ENCODE assay signal across 25 mouse cellular contexts in genomic region chrX:83686547-83686946, GRCm38 (mm10).
A peak's percentile ranks its signal among the peaks of the same experiment; 100 is the strongest.
DNase-seq lines count a peak whose midpoint lies in the region; ATAC-seq and TF ChIP-seq lines count a peak whose summit lies in the region.
"Had no signal": no experiment of that assay in that cellular context is flagged by ENCODE, and none has a peak within 500 bp of the region (broad histone marks: within the 10 kb centered on the region; RNA-seq: fewer than 3 reads in every experiment).

No protein-coding gene starts in this region.

- no peak for ATAC-seq in hindbrain, postnatal 0 days
- ATAC-seq: activated CD4-positive, CD25-positive, alpha-beta regulatory T cell, adult 4 months; forebrain, embryonic 14.5 days; Patski had no signal

- no peaks in the 10 kb centered on the region for H3K27me3 ChIP-seq in hindbrain, postnatal 0 days (ENCODE audit: insufficient read depth, low read length)
- H3K27me3 ChIP-seq: CH12.LX; embryonic facial prominence, embryonic 15.5 days; heart, embryonic 15.5 days had no signal

- no peak for TF ChIP-seq CTCF in hindbrain, postnatal 0 days (IDR thresholded peaks at IDR 0.05; ENCODE audit: low read depth)

- no peak overlapping the region for H3K4me3 ChIP-seq in hindbrain, postnatal 0 days (ENCODE audit: low read length)
- H3K4me3 ChIP-seq: embryonic facial prominence, embryonic 15.5 days; erythroblast, embryonic 14.5 days; forebrain, embryonic 10.5 days; heart, adult 2 months; heart, embryonic 15.5 days; hindbrain, embryonic 10.5 days had no signal

- no peaks in the 10 kb centered on the region for H3K36me3 ChIP-seq in hindbrain, postnatal 0 days (ENCODE audit: insufficient read depth, low read length)
- H3K36me3 ChIP-seq: embryonic facial prominence, embryonic 15.5 days; forebrain, embryonic 10.5 days; heart, embryonic 15.5 days; hindbrain, embryonic 10.5 days had no signal

- intact Hi-C loops in left cerebral cortex, postnatal 4 days (cut with DNase I), result no loop called here
- intact Hi-C loops in left cerebral cortex, postnatal 36 days (cut with DNase I), result no loop called here

- DNase-seq in left cerebral cortex, adult 11 months (ENCODE audit: low spot score), result peak; percentile 18
- no peak for DNase-seq in left cerebral cortex, postnatal 4 days
- DNase-seq in brain, adult 2 months (ENCODE audit: low read depth, low spot score), result peak; percentile 80
- DNase-seq in frontal cortex, postnatal 36 days (ENCODE audit: low spot score in 2 of 2), result peak; percentile 4 to 45
- DNase-seq in left cerebral cortex, postnatal 36 days (ENCODE audit: low spot score in 2 of 2), result peak; percentile 5 to 9
- no peak for DNase-seq in heart, adult 18-20 months
- no peak for DNase-seq in hindbrain, postnatal 0 days (ENCODE audit: low spot score)
- DNase-seq: adrenal gland, adult 2 months; adrenal gland, postnatal 36 days; cerebellum, adult 11 months; cerebellum, adult 8-10 months; cerebellum, postnatal 14 days; embryo, embryonic 11 days; heart, adult 2 months had no signal

- no peak overlapping the region for H3K9ac ChIP-seq in hindbrain, postnatal 0 days (replicated peaks; ENCODE audit: low read length)
- H3K9ac ChIP-seq: embryonic facial prominence, embryonic 15.5 days; heart, embryonic 15.5 days; hindbrain, embryonic 14.5 days had no signal

- H3K27ac ChIP-seq in hindbrain, postnatal 0 days, result no peak overlapping the region
- H3K27ac ChIP-seq: embryonic facial prominence, embryonic 15.5 days; forebrain, embryonic 10.5 days; heart, adult 2 months; heart, embryonic 15.5 days; hindbrain, embryonic 10.5 days; hindbrain, embryonic 14.5 days had no signal

- no peaks in the 10 kb centered on the region for H3K9me3 ChIP-seq in hindbrain, postnatal 0 days (ENCODE audit: low read length)
- H3K9me3 ChIP-seq: embryonic facial prominence, embryonic 15.5 days; forebrain, embryonic 10.5 days; heart, embryonic 15.5 days; hindbrain, embryonic 10.5 days had no signal

- H3K4me2 ChIP-seq in hindbrain, postnatal 0 days (ENCODE audit: low read depth, low read length), result no peak overlapping the region
- H3K4me2 ChIP-seq: embryonic facial prominence, embryonic 15.5 days; heart, embryonic 11.5 days; heart, embryonic 15.5 days; hindbrain, embryonic 14.5 days had no signal

- no peaks in the 10 kb centered on the region for H3K4me1 ChIP-seq in hindbrain, postnatal 0 days (ENCODE audit: insufficient read depth, low read length)
- H3K4me1 ChIP-seq: embryonic facial prominence, embryonic 15.5 days; forebrain, embryonic 10.5 days; heart, embryonic 15.5 days; hindbrain, embryonic 10.5 days had no signal

Comparison
In these comparisons a context has a peak if more than half of its experiments do, and no peak if none do; other contexts are left out.
1. DNase-seq: peak in left cerebral cortex, adult 11 months (single experiment), brain, adult 2 months (single experiment), frontal cortex, postnatal 36 days (2 of 2) and left cerebral cortex, postnatal 36 days (2 of 2); none in left cerebral cortex, postnatal 4 days (single experiment), heart, adult 18-20 months (0 of 2) and hindbrain, postnatal 0 days (single experiment).